Mouse (Mus musculus): ENCODE measurements around the gene Irf2bp2. TPM values are rescaled to one million over a fixed set of nuclear protein-coding genes. Genes with fewer than 3 reads are reported as not detected.
"Not testable (repeated sequence)": the region's sequence is repeated elsewhere in the genome, so short reads cannot be mapped to it uniquely, and the experiment has no call there.

Irf2bp2 gene
- total RNA-seq, 2 experiments from 2014 or later = 93.8 to 105 TPM

DNA sequence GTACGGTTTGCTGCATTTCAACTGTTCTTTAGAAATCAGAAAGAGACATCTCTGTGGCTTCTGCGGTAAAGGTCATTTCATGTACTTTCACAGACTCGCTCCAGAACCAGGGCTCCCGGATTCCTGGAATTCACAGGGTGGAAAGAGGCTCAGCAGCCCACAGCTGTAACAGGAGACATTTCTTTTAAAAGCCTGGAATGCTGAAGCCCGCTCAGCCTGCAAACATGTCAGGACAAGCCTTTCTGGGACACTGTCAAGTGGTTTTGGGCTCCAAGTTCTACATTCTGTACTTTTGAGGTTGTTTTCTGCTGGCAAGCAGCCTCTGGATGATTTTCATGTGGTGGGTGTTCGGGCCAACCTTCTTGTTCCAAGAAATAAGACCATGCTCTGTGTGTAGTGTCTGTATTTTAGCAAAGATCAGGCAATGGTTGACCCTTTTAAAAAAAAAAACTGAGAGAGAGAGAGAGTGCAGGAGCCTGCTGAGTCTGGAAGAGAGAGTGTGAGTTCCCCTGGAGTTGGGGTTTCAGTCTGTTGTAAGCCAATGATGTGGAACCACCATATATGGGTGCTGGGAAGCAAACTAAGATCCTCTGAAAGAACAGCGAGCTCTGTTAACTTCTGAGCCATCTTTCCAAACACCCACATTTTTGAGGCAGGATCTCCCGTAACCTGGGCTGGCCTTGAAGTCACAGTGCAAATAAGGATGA is 9.6 kb upstream of the Irf2bp2 start:
- peak; percentile 59 for ATAC-seq (ENCODE audit: poor library complexity, severe bottlenecking)

DNA sequence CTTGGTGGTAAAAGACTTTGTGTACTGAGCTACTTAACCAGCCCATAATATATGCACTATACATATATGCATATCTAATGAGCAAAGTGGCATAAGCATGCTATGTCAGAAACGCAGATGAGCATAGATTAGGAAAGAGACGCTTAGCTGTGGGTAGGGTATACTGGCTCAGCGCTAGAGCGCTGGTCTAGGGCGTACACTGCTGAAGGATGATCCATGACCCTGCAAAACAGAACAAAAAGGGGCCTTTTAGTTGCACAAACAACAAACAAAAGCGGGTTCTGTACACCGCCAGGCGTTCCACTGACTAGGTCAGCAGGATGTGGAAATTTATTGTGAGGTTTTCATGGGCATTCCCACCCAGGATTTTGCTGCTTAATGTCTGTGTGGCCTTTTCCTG is 8.9 kb upstream of the Irf2bp2 start:
- ATAC-seq (ENCODE audit: poor library complexity, severe bottlenecking) = no peak

DNA sequence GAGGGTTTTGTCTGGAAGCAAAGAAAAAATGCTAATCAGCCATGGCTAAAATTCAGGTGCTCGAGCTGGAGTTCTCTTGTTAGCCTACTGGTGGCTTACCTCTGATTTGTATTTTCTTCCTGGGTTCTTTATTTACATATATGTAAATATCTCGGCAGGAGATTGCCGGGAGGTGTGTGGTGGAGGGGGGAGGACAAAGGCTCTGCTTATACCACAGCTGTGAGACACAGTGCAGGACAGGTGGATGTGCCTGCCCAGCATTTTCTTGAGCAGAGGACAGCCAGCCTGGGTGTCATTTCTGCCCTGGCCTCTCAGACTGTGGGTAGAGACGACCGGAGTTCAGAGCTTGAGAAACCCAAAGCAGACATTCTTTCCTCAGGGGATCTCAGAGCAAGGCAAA is 7.5 kb upstream of the Irf2bp2 start:
- ATAC-seq (ENCODE audit: poor library complexity, severe bottlenecking) = no peak

DNA sequence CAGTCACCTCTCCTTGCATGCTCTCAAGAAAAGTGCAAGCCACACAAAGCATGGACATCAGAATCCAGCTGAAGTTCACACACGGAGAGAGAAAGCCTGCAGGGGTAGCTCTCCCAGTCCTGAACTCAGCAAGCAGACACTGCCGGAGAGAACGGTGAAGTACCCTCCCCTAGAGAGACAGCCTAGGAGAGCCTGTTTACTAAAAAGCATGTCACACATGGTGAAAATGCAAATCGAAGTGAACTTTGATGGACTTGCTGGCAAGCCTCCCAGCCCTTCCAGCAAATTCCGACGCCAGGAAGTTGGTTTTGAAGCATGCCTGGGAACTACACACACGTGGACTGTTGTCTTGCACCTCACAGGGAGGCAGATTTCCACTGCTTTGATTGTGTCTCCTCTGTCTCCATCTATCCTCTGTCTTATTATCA is 7.0 kb upstream of the Irf2bp2 start:
- no peak for ATAC-seq (ENCODE audit: poor library complexity, severe bottlenecking)

DNA sequence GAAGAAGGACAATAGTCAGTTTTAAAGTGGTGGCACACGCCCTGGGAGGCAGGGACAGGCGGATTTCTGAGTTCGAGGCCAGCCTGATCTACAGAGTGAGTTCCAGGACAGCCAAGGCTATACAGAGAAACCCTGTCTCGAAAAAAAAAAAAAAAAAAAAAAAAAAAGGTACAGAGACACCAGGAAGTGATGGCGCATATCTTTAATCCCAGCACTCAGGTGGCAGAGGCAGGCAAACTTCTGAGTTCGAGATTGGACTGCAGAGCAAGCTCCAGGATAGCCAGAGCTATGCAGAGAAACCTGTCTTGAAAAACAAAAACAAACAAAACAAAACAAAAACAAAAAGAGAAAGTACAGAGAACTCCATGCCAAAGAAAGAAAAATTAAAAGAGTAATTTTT is 6.6 kb upstream of the Irf2bp2 start:
- ATAC-seq (ENCODE audit: poor library complexity, severe bottlenecking) = not testable (repeated sequence)

DNA sequence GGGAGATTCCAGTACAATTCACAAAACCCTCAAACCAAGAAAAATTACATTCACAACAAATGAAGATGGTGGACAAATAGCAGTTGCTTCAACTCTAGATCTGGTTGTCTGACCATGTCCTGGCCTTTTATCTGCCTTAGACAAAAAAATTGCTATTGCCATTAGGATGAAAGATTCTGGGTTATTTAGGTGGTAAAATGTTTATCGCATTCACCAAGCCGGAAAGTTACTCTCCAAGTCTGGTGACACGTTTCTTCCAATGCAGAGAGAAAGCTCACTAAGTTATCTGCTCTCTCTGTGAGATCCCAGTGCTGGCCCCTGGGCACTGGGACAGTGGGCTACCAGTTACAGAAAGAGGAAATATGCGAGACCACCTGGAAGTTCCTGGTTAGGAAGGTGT is 5.5 kb upstream of the Irf2bp2 start:
- no peak for ATAC-seq (ENCODE audit: poor library complexity, severe bottlenecking)

DNA sequence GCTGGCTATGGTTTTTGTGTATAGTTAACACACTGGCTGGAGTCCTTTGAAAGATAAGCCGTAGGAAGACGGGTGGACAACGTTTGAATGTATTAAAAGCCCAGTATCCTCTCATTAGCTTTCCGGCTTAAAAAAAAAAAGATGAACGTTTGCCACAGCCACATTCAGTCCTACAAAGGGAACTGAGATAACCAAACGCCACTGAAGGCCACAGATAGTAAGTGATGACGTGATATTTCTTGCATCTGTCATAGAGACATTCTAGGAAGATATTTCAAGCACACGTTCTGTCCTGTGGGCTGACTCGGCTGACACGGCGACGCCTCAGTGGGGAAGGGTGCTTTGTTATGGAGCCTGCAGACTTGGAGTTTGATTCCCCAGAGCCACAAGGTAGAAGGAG is 4.4 kb upstream of the Irf2bp2 start:
- ATAC-seq (ENCODE audit: poor library complexity, severe bottlenecking) = no peak

DNA sequence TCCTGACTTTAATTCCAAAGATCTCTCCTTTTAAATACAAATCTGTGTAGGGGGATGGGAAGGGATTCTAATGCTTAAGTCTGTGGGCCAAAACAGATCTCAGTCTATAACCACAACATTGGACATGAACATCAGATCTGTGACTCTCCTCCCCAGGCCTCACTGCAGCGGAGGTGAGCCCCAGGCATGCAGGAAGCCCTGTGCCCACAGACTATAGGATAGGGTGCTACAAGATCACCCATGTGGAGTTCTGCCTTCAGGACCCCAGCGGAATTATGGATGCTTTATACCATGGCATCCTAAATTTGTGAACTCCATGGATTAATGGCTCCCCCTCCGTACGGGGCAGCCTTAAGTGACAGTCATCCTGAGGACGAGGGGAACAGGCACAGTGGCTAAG is 2.9 kb upstream of the Irf2bp2 start:
- no peak for ATAC-seq (ENCODE audit: poor library complexity, severe bottlenecking)

DNA sequence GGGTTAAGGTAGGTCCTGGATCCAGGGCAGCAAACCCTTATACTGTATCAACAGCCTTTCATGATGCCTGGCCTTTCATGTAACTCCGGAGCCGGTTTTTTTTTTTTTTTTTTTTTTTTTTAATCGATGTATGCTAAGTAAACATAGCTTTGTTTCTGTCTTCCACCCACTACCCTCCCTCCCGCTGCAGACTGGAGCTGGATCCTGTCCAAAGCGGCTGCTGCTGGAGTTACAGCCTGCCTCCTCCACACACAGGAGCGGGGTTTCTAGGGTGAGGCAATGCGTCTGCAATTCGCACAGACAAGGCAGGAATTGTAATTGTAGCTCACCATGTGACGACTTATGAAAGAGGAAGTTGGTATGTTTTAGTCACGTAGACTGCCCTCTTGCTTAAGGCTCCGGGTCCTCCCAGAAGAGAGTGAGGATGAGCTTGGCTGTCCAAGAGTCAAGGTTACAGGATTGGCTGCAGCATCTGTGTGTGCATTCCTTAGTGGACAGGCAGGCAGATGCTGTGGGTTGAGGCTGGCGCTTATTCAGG is 2.4 kb upstream of the Irf2bp2 start:
- ATAC-seq (ENCODE audit: poor library complexity, severe bottlenecking) = peak; percentile 38

DNA sequence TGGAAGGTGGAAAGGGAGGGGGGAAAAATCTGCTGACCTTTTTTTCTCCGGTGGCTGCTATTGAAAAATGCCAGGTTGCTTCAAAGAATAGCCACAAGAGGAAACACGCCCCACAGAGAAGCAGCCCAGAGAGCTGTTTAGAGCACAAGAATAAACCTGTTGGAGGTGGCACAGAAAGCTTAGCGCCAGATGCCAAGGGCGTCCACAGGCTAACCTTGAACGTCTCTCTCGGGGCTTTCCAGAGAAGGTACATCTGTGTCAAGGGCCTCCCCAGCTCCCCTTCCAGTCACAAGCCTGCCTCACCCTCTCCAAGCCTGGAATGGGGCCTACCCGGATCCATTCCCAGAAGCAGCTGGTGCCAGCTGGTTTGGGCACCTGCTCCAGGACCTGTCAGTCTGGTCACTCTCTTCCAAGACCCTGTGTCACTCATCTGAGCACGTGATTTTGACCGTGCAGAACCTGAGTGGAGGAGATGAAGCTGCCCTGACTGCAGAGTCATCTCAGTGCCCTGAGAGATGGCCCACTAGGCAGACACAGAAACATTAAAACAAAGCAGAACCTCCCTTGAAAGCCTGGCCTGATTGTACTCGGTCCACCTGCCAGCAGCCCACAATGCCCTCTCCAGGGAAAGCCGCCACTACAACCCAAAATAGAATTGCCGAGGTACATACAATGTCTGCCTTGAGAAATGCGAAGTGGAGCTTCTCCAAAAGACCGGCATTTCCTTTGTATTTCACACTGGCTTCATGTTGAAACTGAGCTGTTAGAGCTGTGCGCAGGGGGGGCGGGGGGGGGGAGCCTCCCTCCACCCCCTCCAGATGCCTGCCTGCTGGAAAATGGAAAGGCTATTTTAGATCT is 1.6 kb upstream of the Irf2bp2 start:
- peak; percentile 4; the same call in 1 of the 2 replicates for ATAC-seq (ENCODE audit: poor library complexity, severe bottlenecking)

DNA sequence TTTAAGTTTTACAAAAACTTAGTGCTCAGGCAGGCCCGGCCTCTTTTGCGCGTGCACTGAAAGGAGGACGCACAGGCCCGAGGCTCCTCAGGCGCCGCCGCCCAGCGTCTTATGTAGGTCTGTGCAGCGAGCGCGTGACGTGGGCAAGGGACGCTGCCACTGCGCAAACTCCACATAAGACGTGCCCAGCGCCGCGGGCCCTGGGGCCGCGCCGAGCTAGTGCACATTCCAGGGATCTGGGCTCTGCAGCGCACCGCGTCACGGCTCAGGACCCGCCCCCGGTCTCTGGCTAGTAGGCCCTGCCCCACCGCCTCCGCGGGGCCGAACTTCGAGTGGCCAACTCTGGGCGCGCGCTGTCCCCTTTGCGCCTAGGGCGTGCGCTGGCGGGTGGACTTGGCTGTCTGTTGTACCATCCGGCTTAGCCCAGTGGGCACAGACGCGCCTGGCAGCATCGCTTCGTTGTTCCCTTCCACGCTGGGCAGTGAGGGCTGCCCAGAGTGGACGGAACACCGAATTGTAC is 755 bp upstream of the Irf2bp2 start:
- ATAC-seq (ENCODE audit: poor library complexity, severe bottlenecking) = peak; percentile 43

DNA sequence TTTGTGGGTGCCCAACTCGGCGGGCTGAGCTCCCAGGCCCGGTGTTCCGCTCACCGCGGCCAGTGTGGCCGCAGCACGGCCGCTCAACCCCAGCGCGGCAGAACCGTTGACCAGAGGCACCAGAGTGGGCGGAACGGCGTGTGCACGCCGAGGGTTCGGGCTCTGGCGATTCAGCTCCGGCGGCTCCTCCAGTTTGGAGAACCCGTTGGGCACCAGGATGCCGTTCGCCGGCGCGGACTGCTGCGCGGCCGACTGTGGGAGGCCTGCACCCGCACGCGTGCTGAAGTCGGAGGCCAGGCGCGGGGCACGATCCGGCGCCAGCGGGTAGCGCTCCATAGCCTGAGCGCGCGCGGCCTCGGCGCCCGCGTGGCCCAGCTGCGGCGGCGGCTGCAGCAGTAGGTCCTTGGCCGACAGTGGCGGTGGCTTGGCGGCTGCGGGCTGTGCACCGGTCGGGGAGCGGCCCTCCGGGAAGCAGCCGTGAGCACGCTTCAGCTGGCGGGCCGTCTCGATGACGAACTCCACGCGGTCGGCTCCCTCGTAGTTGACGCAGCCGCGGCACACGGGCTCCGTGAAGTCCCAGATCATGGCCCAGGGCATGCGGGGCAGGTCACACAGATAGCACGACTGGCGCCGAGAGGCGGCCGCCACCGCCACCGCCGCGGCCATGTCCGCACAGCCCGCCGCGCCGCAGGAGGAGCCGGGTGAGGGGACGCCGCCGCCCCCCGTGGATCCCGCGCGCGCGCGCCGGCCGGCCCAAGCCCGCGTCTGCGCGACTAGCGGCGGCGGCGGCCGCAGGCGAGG is 815 bp downstream of the Irf2bp2 start:
- ATAC-seq (ENCODE audit: poor library complexity, severe bottlenecking) = no peak

DNA sequence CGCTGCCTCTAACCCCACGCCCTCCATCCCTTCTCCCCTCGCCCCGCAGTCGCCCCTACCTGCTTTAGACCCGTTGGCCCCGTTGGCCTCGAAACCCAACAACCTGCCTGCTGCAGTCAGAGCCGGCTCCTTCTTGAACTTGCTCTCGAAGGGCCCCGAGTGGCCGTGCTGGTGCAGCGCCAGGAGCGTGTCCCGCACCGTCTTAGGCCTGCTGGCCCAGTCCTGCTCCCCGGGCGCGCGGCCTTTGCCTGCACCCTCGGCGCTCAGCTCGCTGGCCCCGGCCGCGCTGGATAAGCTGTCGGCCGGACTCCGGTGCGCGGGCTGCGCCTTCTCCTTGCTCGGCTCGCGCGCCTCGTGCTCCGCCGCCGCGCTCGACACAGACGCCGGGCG is 1.4 kb downstream of the Irf2bp2 start:
- ATAC-seq (ENCODE audit: poor library complexity, severe bottlenecking) = no peak

DNA sequence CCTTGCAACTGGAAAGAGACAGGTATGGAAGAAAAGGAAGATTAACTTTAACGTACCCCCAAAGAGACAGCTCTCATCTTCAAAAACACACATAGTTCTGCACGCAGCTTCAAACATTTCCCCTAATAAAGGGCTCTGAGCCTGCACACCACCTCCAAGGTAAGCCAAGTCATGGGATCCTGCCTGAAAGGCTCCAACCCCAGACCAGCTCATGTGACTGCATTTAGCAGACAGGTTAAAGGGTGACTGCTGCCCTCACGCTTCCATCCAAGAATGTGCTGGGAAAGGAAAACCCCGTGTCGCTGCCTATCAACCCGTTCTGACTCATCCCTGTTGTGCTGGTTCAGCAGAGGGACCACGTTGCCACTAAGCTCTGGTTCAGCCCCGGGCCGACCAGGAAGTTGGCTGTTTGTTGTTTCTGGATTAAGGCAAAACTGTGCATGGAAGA is 1.9 kb downstream of the Irf2bp2 start:
- no peak for ATAC-seq (ENCODE audit: poor library complexity, severe bottlenecking)

DNA sequence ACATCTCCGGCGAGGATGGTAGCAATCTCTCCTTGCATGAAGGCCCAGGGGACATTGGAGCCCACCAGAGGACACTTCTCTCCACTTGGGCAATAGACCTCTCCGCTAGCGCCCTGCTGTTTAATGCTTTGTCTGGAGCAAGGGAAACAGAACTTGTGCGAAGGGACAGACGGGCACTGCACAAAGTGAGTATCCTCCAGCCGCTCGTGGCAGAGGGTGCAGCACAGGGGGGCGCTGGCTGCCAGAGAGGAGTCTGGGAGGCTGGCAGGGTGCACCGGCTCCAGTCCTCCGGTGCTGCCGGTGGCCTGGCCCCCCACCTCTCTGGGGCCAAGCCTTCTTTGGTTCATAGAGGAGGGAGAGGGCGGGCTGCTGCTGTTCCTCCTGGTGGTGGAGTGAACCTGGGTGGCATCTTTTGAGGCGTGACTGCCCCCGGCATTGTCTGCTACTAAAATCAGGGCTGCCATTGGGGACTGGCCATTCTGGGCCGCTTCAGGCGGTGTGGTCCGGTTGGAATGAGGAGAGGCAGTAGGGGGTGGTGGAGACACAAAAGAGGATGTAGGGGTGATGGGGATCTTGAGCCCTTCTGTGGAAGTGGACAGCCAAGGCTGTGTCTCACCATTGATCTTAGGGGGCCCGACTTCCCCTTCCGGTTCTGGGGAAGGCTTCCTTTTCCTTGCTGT is 2.5 kb downstream of the Irf2bp2 start:
- peak; percentile 6 for ATAC-seq (ENCODE audit: poor library complexity, severe bottlenecking)

DNA sequence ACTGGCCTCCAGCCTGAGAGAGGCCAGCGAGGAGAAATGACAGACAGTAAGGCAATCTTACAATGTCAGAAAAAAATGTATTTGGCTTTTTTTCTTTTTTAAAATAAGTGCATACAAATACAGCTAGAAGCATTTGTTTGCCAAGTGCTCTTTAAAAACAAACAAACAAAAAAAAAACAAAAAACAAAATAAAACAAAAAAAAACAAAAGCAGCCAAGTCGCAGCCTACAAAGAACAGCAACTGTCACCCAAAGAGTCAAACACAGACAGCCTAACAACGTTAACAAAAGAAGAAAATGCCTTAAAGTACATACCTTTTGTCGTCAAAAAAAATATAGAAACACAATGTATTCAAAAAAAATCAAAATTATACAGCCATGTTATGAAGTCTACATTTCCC is 3.2 kb downstream of the Irf2bp2 start:
- no peak for ATAC-seq (ENCODE audit: poor library complexity, severe bottlenecking)

DNA sequence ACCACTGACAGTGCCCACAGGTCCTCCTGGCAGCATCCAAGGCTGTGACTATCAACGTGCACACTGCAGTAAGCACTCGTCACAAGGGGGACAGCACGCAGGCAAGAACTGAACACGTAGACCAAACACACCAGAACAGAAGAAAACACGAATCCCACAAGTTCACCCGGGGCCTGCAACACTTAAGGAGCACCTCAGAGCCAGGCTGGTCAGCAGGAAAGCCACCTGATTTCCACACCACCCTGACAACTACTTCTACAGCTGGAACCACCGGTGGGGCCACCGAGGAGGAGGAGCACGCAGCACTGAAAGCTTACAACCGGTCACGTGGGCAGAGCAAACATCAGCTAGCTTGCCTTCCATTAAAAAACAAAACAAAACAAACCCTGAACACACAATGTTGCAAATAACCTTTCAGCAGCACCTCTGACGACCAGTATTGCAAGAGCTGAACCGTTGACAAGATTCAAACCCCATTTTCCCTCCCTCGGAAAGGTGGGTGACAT is 3.7 kb downstream of the Irf2bp2 start:
- ATAC-seq (ENCODE audit: poor library complexity, severe bottlenecking) = 0 out of 2 replicates have a peak, but pooled peaks have one; percentile 3

DNA sequence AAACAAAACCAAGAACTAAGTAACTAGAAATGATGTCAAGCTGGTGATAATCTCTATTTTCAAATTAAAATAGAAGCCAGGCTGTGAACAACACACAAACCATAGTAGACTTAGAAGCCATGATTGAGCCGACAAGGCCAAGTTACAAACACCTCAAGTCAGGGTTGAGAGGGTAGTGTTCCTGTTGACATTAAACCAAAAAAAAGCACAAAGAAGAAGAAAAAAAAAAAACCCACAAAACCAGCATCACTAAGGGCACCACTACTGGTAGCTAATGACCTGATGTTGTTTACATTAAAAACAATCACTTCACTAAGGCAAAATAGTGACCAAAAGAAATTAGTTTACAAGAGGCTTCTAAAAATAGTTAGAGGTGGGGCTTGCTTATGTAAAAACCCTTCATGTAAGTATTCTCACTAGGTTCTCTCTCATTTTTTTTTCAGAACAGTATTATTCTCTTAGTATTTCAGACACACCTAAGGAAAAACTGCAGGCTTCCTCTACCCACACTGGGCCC is 4.2 kb downstream of the Irf2bp2 start:
- ATAC-seq (ENCODE audit: poor library complexity, severe bottlenecking) = no peak

DNA sequence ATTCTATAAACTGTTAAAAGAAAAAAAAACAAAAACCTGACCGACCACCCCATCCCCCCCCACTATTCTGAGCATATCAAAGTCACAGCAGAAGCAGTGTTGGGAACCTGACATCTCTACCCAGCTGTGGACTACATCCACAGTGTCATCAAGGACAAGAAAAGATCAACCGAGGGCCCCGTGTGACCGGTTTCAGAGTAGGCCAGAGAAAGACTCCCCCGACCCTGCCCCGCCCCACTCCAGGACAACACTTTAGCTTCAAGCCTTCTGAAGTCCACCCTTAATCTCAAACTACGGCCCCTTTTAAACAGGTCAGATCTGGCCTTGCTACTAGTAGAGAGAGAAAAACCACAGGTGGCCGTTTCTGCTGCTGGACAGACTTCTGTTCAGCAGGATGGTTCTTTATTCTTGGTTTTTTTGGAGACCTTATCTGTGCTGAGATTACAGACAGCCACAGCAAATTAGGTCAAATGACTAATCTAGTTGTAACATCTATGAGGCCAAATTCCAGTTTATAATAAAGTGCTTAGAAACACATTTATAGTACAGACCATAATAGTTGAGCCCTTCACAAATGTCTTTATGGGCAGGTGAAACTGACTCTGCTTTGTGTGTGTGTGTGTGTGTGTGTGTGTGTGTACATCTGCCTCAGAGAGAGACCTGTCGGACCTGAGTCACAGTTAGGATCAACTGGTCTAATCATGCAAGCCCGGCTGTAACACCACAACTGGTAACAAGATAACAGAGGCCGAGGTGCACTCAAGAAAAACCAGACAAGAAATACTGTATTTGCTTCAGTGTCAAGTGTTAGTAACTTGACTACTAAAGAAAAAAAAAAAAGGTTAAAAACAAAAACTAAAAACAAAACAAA is 4.9 kb downstream of the Irf2bp2 start:
- no peak for ATAC-seq (ENCODE audit: poor library complexity, severe bottlenecking)

Measured in megakaryocyte, adult 5-6 weeks (primary cell).